Mouse (Mus musculus) neural tube, embryonic 13.5 days (tissue): Measurements from ENCODE around the gene Smim8. TPM values are rescaled to one million over a fixed set of nuclear protein-coding genes. Genes with fewer than 3 reads are reported as not detected.
"Not testable (repeated sequence)": the region's sequence is repeated elsewhere in the genome, so short reads cannot be mapped to it uniquely, and the experiment has no call there.

Source experiments
- ATAC-seq: fragments of 200-750 bp; cut with Nextera tagmentation; 2 replicates; pipeline ENCODE4 v1.8.0; 2017; ENCODE audit warnings: low read depth, mild to moderate bottlenecking, moderate TSS enrichment, moderate library complexity
- H3K27ac ChIP-seq: fragments of 300-500 bp; sonication (generic); replicated peaks from 2 replicates; pipeline ENCODE4 v1.5.1; 2015; ENCODE audit warnings: moderate library complexity, mild to moderate bottlenecking, inconsistent platforms
- H3K27me3 ChIP-seq: fragments of 300-500 bp; sonication (generic); 2 replicates; pipeline ENCODE4 v1.6.1; 2015; ENCODE audit warnings: mild to moderate bottlenecking, inconsistent platforms
- H3K36me3 ChIP-seq: fragments of 300-500 bp; sonication (generic); 2 replicates; pipeline ENCODE4 v1.6.1; 2015; ENCODE audit warnings: mild to moderate bottlenecking, inconsistent platforms
- H3K4me1 ChIP-seq: fragments of 300-500 bp; sonication (generic); replicated peaks from 2 replicates; pipeline ENCODE4 v1.6.1; 2015; ENCODE audit warnings: inconsistent platforms
- H3K4me2 ChIP-seq: fragments of 300-500 bp; sonication (generic); 2 replicates; pipeline ENCODE4 v1.6.1; 2015; ENCODE audit warnings: inconsistent platforms, mild to moderate bottlenecking, moderate library complexity
- H3K4me3 ChIP-seq: fragments of 300-500 bp; sonication (generic); 2 replicates; pipeline ENCODE4 v1.5.1; 2015; ENCODE audit warnings: mild to moderate bottlenecking, inconsistent platforms
- H3K9ac ChIP-seq: fragments of 300-500 bp; sonication (generic); 2 replicates; pipeline ENCODE4 v1.6.1; 2015; ENCODE audit warnings: moderate library complexity, mild to moderate bottlenecking, inconsistent platforms
- H3K9me3 ChIP-seq: fragments of 300-500 bp; sonication (generic); 2 replicates; pipeline ENCODE4 v1.6.1; 2016; ENCODE audit warnings: inconsistent platforms
- WGBS: fragments of 180-500 bp; shearing (Covaris S2); methylation state at CpG from one replicate; pipeline ENCODE4 v1.1.7; 2015; 5-methylcytosine and 5-hydroxymethylcytosine counted together
- polyA plus RNA-seq: library from polyadenylated mRNA; unstranded; fragments of >200 nt; fragmentation: Nextera tagmentation; extraction: Ambion mirVana; gene quantifications from 2 replicates; pipeline ENCODE4 v1.2.1, GENCODE M21; 2015

Gene Smim8
- polyA plus RNA-seq, 1 experiment from 2014 or later: 60.0 TPM

- H3K4me2 ChIP-seq: peak overlapping the region; percentile 22; the same call in 1 of the 2 replicates
- H3K4me3 ChIP-seq: no peak overlapping the region
- no peaks in the 10 kb centered on the region for H3K9me3 ChIP-seq
- peaks cover 14% of the 10 kb centered on the region for H3K4me1 ChIP-seq
- H3K36me3 ChIP-seq: peaks cover 23% of the 10 kb centered on the region
- peak; percentile 74 for ATAC-seq
- peak overlapping the region; percentile 34; the same call in 1 of the 2 replicates for H3K27ac ChIP-seq
- no peaks in the 10 kb centered on the region for H3K27me3 ChIP-seq
- no peak overlapping the region for H3K9ac ChIP-seq
- 4% methylated on average over 8 of the region's 8 CpGs for WGBS
Observed at GRCm38 (mm10) chr4:34771652-34772371, 6.4 kb downstream of the Smim8 start.

GRCm38 (mm10) chr4:34756163-34756562 lies 22.1 kb downstream of the Smim8 start, which contains the start of gene Gm136:
Gene Gm136, minus strand, starts transcription at chr4:34756263.
- Histone ChIP-seq H3K9me3 (no peaks in the 10 kb centered on the region), H3K36me3 (no peaks in the 10 kb centered on the region), H3K4me3 (no peak within 1 kb of the TSS), H3K4me2 (no peak within 1 kb of the TSS), H3K4me1 (no peaks in the 10 kb centered on the region), H3K27me3 (no peaks in the 10 kb centered on the region), H3K27ac (no peak within 1 kb of the TSS), H3K9ac (no peak within 1 kb of the TSS)
- 93% methylated on average over 1 of the region's 1 CpGs for WGBS
- no peak for ATAC-seq

GRCm38 (mm10) chr4:34749236-34749635 lies 29.0 kb downstream of the Smim8 start:
- no peaks in the 10 kb centered on the region for H3K9me3 ChIP-seq
- H3K4me2 ChIP-seq: no peak overlapping the region
- no peaks in the 10 kb centered on the region for H3K36me3 ChIP-seq
- H3K27me3 ChIP-seq: no peaks in the 10 kb centered on the region
- ATAC-seq: no peak
- H3K4me1 ChIP-seq: no peaks in the 10 kb centered on the region
- no peak overlapping the region for H3K27ac ChIP-seq
- no peak overlapping the region for H3K4me3 ChIP-seq
- 64% methylated on average over 6 of the region's 6 CpGs for WGBS
- H3K9ac ChIP-seq: no peak overlapping the region

- no peak overlapping the region for H3K4me2 ChIP-seq
- 0 out of 2 replicates have a peak, but pooled peaks cover 5% of the 10 kb centered on the region for H3K27me3 ChIP-seq
- no peaks in the 10 kb centered on the region for H3K36me3 ChIP-seq
- 0 out of 2 replicates have a peak, but pooled peaks cover 8% of the 10 kb centered on the region for H3K4me1 ChIP-seq
- no peak for ATAC-seq
- no peak overlapping the region for H3K4me3 ChIP-seq
- no peaks in the 10 kb centered on the region for H3K9me3 ChIP-seq
- H3K27ac ChIP-seq: no peak overlapping the region
- 75% methylated on average over 3 of the region's 3 CpGs for WGBS
- H3K9ac ChIP-seq: no peak overlapping the region
Observed at GRCm38 (mm10) chr4:34734461-34734860, 43.8 kb downstream of the Smim8 start.

- H3K27me3 ChIP-seq, H3K9ac ChIP-seq, ATAC-seq, H3K9me3 ChIP-seq, H3K36me3 ChIP-seq, H3K4me2 ChIP-seq, H3K4me3 ChIP-seq, H3K4me1 ChIP-seq, H3K27ac ChIP-seq: not testable (repeated sequence)
- 40% methylated on average over 2 of the region's 2 CpGs for WGBS
Observed at GRCm38 (mm10) chr4:34733415-34733814, 44.8 kb downstream of the Smim8 start.

- Histone ChIP-seq H3K4me1 (0 out of 2 replicates have a peak, but pooled peaks cover 8% of the 10 kb centered on the region), H3K9me3 (no peaks in the 10 kb centered on the region), H3K36me3 (no peaks in the 10 kb centered on the region), H3K9ac (peak within 1 kb of the TSS; percentile 62), H3K4me3 (peak within 1 kb of the TSS; percentile 46), H3K4me2 (peak within 1 kb of the TSS; percentile 77), H3K27ac (no peak within 1 kb of the TSS), H3K27me3 (peaks cover 13% of the 10 kb centered on the region)
- under 1% methylated on average over 38 of the region's 38 CpGs for WGBS
- ATAC-seq: peak; percentile 98
Observed at GRCm38 (mm10) chr4:34729851-34730341, 48.3 kb downstream of the Smim8 start, which contains the start of gene Cfap206. Gene Cfap206, minus strand, starts transcription at chr4:34730206.

- H3K4me2 ChIP-seq, H3K4me1 ChIP-seq, H3K9ac ChIP-seq, H3K36me3 ChIP-seq, H3K4me3 ChIP-seq, H3K27ac ChIP-seq, H3K9me3 ChIP-seq, ATAC-seq: not testable (repeated sequence)
- H3K27me3 ChIP-seq: peaks cover 13% of the 10 kb centered on the region
- 92% methylated on average over 3 of the region's 3 CpGs for WGBS
Observed at GRCm38 (mm10) chr4:34725710-34726109, 52.5 kb downstream of the Smim8 start.

- ATAC-seq: no peak
- Histone ChIP-seq H3K27ac (no peak overlapping the region), H3K27me3 (peaks cover 8% of the 10 kb centered on the region), H3K9ac (no peak overlapping the region), H3K4me1 (no peaks in the 10 kb centered on the region), H3K36me3 (no peaks in the 10 kb centered on the region), H3K4me3 (no peak overlapping the region), H3K9me3 (no peaks in the 10 kb centered on the region), H3K4me2 (no peak overlapping the region)
- WGBS: 66% methylated on average over 4 of the region's 4 CpGs
Observed at GRCm38 (mm10) chr4:34724306-34724705, 53.9 kb downstream of the Smim8 start.

- Histone ChIP-seq H3K9ac (no peak overlapping the region), H3K4me2 (no peak overlapping the region), H3K27ac (no peak overlapping the region), H3K27me3 (peaks cover 8% of the 10 kb centered on the region), H3K36me3 (no peaks in the 10 kb centered on the region), H3K9me3 (no peaks in the 10 kb centered on the region), H3K4me3 (no peak overlapping the region), H3K4me1 (no peaks in the 10 kb centered on the region)
- 66% methylated on average over 4 of the region's 4 CpGs for WGBS
- no peak for ATAC-seq
Observed at GRCm38 (mm10) chr4:34723186-34723585, 55.0 kb downstream of the Smim8 start.

- no peaks in the 10 kb centered on the region for H3K4me1 ChIP-seq
- no peak overlapping the region for H3K4me2 ChIP-seq
- ATAC-seq: no peak
- no peak overlapping the region for H3K27ac ChIP-seq
- no peak overlapping the region for H3K9ac ChIP-seq
- no peaks in the 10 kb centered on the region for H3K36me3 ChIP-seq
- H3K9me3 ChIP-seq: no peaks in the 10 kb centered on the region
- H3K27me3 ChIP-seq: no peaks in the 10 kb centered on the region
- H3K4me3 ChIP-seq: no peak overlapping the region
- 88% methylated on average over 7 of the region's 7 CpGs for WGBS
Observed at GRCm38 (mm10) chr4:34720127-34720895, 57.9 kb downstream of the Smim8 start.

GRCm38 (mm10) chr4:34719421-34719820 lies 58.8 kb downstream of the Smim8 start:
- H3K27me3 ChIP-seq: no peaks in the 10 kb centered on the region
- H3K4me2 ChIP-seq: no peak overlapping the region
- no peak for ATAC-seq
- no peak overlapping the region for H3K27ac ChIP-seq
- WGBS: 96% methylated on average over 12 of the region's 12 CpGs
- no peaks in the 10 kb centered on the region for H3K4me1 ChIP-seq
- no peaks in the 10 kb centered on the region for H3K9me3 ChIP-seq
- H3K36me3 ChIP-seq: no peaks in the 10 kb centered on the region
- H3K4me3 ChIP-seq: no peak overlapping the region
- H3K9ac ChIP-seq: no peak overlapping the region
